ENCODE assay signal across 8 mouse cellular contexts in genomic region chr7:118740532-118741338, GRCm38 (mm10). TPM values are rescaled to one million over a fixed set of nuclear protein-coding genes. Genes with fewer than 3 reads are reported as not detected.
DNase-seq lines count a peak whose midpoint lies in the region; ATAC-seq and TF ChIP-seq lines count a peak whose summit lies in the region.

No protein-coding gene starts in this region.

- intact Hi-C loops in heart, postnatal 10 days (cut with DNase I) = no loop called here

- H3K4me1 ChIP-seq in ES-Bruce4 (ENCODE audit: control insufficient read depth, insufficient read depth, low read length) = no peaks in the 10 kb centered on the region
- H3K4me1 ChIP-seq in forebrain, embryonic 13.5 days = peaks cover 13% of the 10 kb centered on the region
- H3K4me1 ChIP-seq in liver, postnatal 0 days (ENCODE audit: insufficient read depth) = peaks cover 13% of the 10 kb centered on the region
- 0 out of 2 replicates have a peak, but pooled peaks cover 8% of the 10 kb centered on the region for H3K4me1 ChIP-seq in neural tube, embryonic 14.5 days (ENCODE audit: control insufficient read depth, insufficient read depth, low read length)

- TF ChIP-seq EP300 in ES-Bruce4 (IDR thresholded peaks at IDR 0.05; ENCODE audit: insufficient read depth, low read depth, low read length) = no peak
- TF ChIP-seq EP300 in liver, postnatal 0 days (IDR thresholded peaks at IDR 0.05; ENCODE audit: low read depth) = no peak

- 2% methylated on average over 41 of the region's 41 CpGs for WGBS in forebrain, embryonic 13.5 days
- WGBS in large intestine, adult 2 months = 2% methylated on average over 41 of the region's 41 CpGs
- 3% methylated on average over 41 of the region's 41 CpGs for WGBS in liver, postnatal 0 days (ENCODE audit: insufficient replicate concordance)
- WGBS in neural tube, embryonic 14.5 days = 3% methylated on average over 41 of the region's 41 CpGs

- H3K27me3 ChIP-seq in ES-Bruce4 (ENCODE audit: control insufficient read depth, insufficient read depth, low read length, poor library complexity, severe bottlenecking) = no peaks in the 10 kb centered on the region
- no peaks in the 10 kb centered on the region for H3K27me3 ChIP-seq in forebrain, embryonic 13.5 days
- no peaks in the 10 kb centered on the region for H3K27me3 ChIP-seq in liver, postnatal 0 days (ENCODE audit: insufficient read depth, low read length)
- no peaks in the 10 kb centered on the region for H3K27me3 ChIP-seq in neural tube, embryonic 14.5 days (ENCODE audit: control insufficient read depth, insufficient read depth, low read length)

- TF ChIP-seq POLR2A in ES-Bruce4 (IDR thresholded peaks at IDR 0.05; ENCODE audit: insufficient read depth, low read length) = peak; percentile 8

- TF ChIP-seq CTCF in ES-Bruce4 (IDR thresholded peaks at IDR 0.05; ENCODE audit: low read depth, low read length) = no peak
- TF ChIP-seq CTCF in liver, postnatal 0 days (IDR thresholded peaks at IDR 0.05; ENCODE audit: low read depth) = no peak

- peak; percentile 96 for ATAC-seq in cerebellum, adult (ENCODE audit: insufficient number of reproducible peaks, low FRiP score, low TSS enrichment)
- ATAC-seq in forebrain, embryonic 13.5 days = peak; percentile 97
- peak; percentile 98 for ATAC-seq in liver, postnatal 0 days
- ATAC-seq in neural tube, embryonic 14.5 days (ENCODE audit: low read depth) = peak; percentile 96

- DNase-seq in heart, postnatal 10 days = peak; percentile 97 to 99
- peak; percentile 97 for DNase-seq in large intestine, adult 2 months (ENCODE audit: low read depth, low spot score)
- peak; percentile 96 for DNase-seq in liver, postnatal 0 days
- peak; percentile 98 for DNase-seq in testis, postnatal 10 days (ENCODE audit: low spot score)

- no peaks in the 10 kb centered on the region for H3K9me3 ChIP-seq in ES-Bruce4 (replicated peaks; ENCODE audit: control insufficient read depth, insufficient read depth, low read length, poor library complexity, severe bottlenecking)
- H3K9me3 ChIP-seq in forebrain, embryonic 13.5 days (replicated peaks) = no peaks in the 10 kb centered on the region
- no peaks in the 10 kb centered on the region for H3K9me3 ChIP-seq in liver, postnatal 0 days (ENCODE audit: low read length)
- H3K9me3 ChIP-seq in neural tube, embryonic 14.5 days (ENCODE audit: control insufficient read depth, low read length) = no peaks in the 10 kb centered on the region

- H3K36me3 ChIP-seq in ES-Bruce4 (ENCODE audit: control insufficient read depth, insufficient read depth, low read length, poor library complexity, severe bottlenecking) = no peaks in the 10 kb centered on the region; the same call in 1 of the 2 replicates
- peaks cover 32% of the 10 kb centered on the region for H3K36me3 ChIP-seq in forebrain, embryonic 13.5 days (ENCODE audit: poor library complexity, severe bottlenecking)
- peaks cover 11% of the 10 kb centered on the region; the same call in 1 of the 2 replicates for H3K36me3 ChIP-seq in liver, postnatal 0 days (replicated peaks; ENCODE audit: insufficient read depth, low read length)
- H3K36me3 ChIP-seq in neural tube, embryonic 14.5 days (ENCODE audit: control insufficient read depth, insufficient read depth, low read length) = no peaks in the 10 kb centered on the region

- no peak overlapping the region for H3K27ac ChIP-seq in ES-Bruce4 (ENCODE audit: insufficient read depth, low read length)
- H3K27ac ChIP-seq in forebrain, embryonic 13.5 days = peak overlapping the region; percentile 81
- H3K27ac ChIP-seq in liver, postnatal 0 days (ENCODE audit: low read depth) = peak overlapping the region; percentile 59
- H3K27ac ChIP-seq in neural tube, embryonic 14.5 days (ENCODE audit: low read depth, low read length) = peak overlapping the region; percentile 86

- peak overlapping the region; percentile 67 for H3K4me2 ChIP-seq in forebrain, embryonic 13.5 days
- peak overlapping the region; percentile 85 for H3K4me2 ChIP-seq in liver, postnatal 0 days (ENCODE audit: low read depth, low read length)
- peak overlapping the region; percentile 71 for H3K4me2 ChIP-seq in neural tube, embryonic 14.5 days (ENCODE audit: low read depth, low read length)

- H3K9ac ChIP-seq in ES-Bruce4 (ENCODE audit: low read depth, poor library complexity, severe bottlenecking) = peak overlapping the region; percentile 29; the same call in 1 of the 2 replicates
- peak overlapping the region; percentile 77 for H3K9ac ChIP-seq in forebrain, embryonic 13.5 days
- H3K9ac ChIP-seq in liver, postnatal 0 days (replicated peaks) = peak overlapping the region; percentile 73
- H3K9ac ChIP-seq in neural tube, embryonic 14.5 days (replicated peaks; ENCODE audit: low read depth, low read length) = peak overlapping the region; percentile 53

- peak overlapping the region; percentile 91 for H3K4me3 ChIP-seq in ES-Bruce4 (ENCODE audit: low read depth, low read length)
- H3K4me3 ChIP-seq in forebrain, embryonic 13.5 days = peak overlapping the region; percentile 73
- H3K4me3 ChIP-seq in liver, postnatal 0 days (ENCODE audit: low read depth, low read length) = peak overlapping the region; percentile 76
- H3K4me3 ChIP-seq in neural tube, embryonic 14.5 days (ENCODE audit: low read depth, low read length) = peak overlapping the region; percentile 62

RNA-seq across cellular contexts. Expression of gene Vps35l, which starts 0.7 kb away (rescaled TPM):
- polyA plus RNA-seq in ES-Bruce4 (2011; ENCODE audit: insufficient read depth, insufficient read length, low read depth, missing spikeins) = 53.6 and 54.7 TPM in 2 replicates
- polyA plus RNA-seq in forebrain, embryonic 13.5 days (2015; fragmentation: Nextera tagmentation; extraction: Ambion mirVana) = 78.8 and 84.2 TPM in 2 replicates
- total RNA-seq in heart, postnatal 10 days (2021) = 10 to 100 TPM; 29.6 to 33.3 TPM
- polyA plus RNA-seq in large intestine, adult 2 months (2012; rRNA removed) = 33.2 and 43.2 TPM in 2 replicates
- 19.3 and 20.5 TPM in 2 replicates for polyA plus RNA-seq in liver, postnatal 0 days (2015; fragmentation: Nextera tagmentation; extraction: Ambion mirVana)
- polyA plus RNA-seq in neural tube, embryonic 14.5 days (2014; fragmentation: Nextera tagmentation; extraction: Ambion mirVana) = 88.8 and 107 TPM in 2 replicates

RNA-seq across cellular contexts. Expression of gene Ccp110, which starts 28.4 kb away (rescaled TPM):
- polyA plus RNA-seq in ES-Bruce4 (2011; ENCODE audit: insufficient read depth, insufficient read length, low read depth, missing spikeins) = 36.0 and 43.8 TPM in 2 replicates
- 33.0 and 42.9 TPM in 2 replicates for polyA plus RNA-seq in forebrain, embryonic 13.5 days (2015; fragmentation: Nextera tagmentation; extraction: Ambion mirVana)
- total RNA-seq in heart, postnatal 10 days (2021) = 1 to 10 TPM; 4.1 to 4.8 TPM
- polyA plus RNA-seq in large intestine, adult 2 months (2012; rRNA removed) = 1.1 and 1.5 TPM in 2 replicates
- polyA plus RNA-seq in liver, postnatal 0 days (2015; fragmentation: Nextera tagmentation; extraction: Ambion mirVana) = 2.7 and 3.5 TPM in 2 replicates
- 19.6 and 20.9 TPM in 2 replicates for polyA plus RNA-seq in neural tube, embryonic 14.5 days (2014; fragmentation: Nextera tagmentation; extraction: Ambion mirVana)

RNA-seq across cellular contexts. Expression of gene Gde1, which starts 35.2 kb away (rescaled TPM):
- 24.7 and 29.9 TPM in 2 replicates for polyA plus RNA-seq in ES-Bruce4 (2011; ENCODE audit: insufficient read depth, insufficient read length, low read depth, missing spikeins)
- polyA plus RNA-seq in forebrain, embryonic 13.5 days (2015; fragmentation: Nextera tagmentation; extraction: Ambion mirVana) = 126 and 131 TPM in 2 replicates
- 10 to 100 TPM; 30.0 to 38.2 TPM for total RNA-seq in heart, postnatal 10 days (2021)
- polyA plus RNA-seq in large intestine, adult 2 months (2012; rRNA removed) = 36.0 and 74.9 TPM in 2 replicates
- polyA plus RNA-seq in liver, postnatal 0 days (2015; fragmentation: Nextera tagmentation; extraction: Ambion mirVana) = 40.1 and 43.1 TPM in 2 replicates
- polyA plus RNA-seq in neural tube, embryonic 14.5 days (2014; fragmentation: Nextera tagmentation; extraction: Ambion mirVana) = 248 and 255 TPM in 2 replicates
